Mouse (Mus musculus) heart, adult 2 months (tissue): ENCODE results near the gene Lgi4.

Experiments used
- CTCF ChIP-seq: fragments of 200-600 bp; IDR thresholded peaks from 2 replicates; pipeline ENCODE4 v1.8.1; 2022; ENCODE audit warnings: antibody characterized with exemption, mild to moderate bottlenecking, moderate library complexity
- EP300 ChIP-seq: fragments of 200-500 bp; IDR thresholded peaks from 2 replicates; pipeline ENCODE4 v1.6.1; 2011; ENCODE audit warnings: low read depth, low read length, control low read depth; ENCODE audit not compliant: insufficient read depth
- POLR2A ChIP-seq: fragments of 200-500 bp; IDR thresholded peaks from 2 replicates; pipeline ENCODE4 v1.6.1; 2011; ENCODE audit warnings: mild to moderate bottlenecking, low read depth, low read length, control low read depth; ENCODE audit not compliant: insufficient read depth

DNA sequence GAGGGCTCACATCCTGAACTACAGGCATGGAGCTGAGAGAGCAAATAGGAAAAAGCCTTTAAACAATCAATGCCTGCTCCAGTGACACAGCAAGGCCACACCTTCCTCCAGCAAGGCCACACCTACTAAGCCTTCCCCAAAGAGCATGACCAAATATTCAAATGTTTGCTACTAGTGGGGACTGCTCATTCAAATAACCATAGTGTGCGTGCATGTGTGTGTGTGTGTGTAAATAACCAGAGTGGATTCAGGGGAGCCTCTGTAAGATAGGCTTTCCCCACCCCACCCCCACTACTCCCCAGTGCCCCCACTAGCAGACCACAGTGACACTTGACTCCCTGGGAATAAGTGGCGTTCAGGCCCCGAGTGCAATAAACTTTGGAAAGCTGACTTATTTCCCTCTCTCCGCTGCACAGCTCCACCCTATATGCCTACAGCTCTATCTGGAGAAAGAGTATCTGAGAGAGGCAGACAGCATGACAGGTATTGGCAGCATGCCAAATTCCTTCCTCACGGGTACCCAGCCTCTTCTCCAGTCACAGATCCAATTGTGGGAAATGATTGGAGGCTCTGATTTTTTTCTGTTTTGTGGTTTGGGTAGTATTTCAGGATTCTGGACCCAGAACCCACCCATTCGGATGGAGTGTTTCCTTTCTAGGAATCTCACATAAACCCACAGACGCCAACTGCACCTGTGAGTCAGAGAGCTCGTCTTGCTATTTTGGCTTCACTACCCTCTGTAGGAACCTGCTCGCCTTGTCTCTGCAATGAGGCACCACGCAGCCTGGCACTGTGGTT, 41.8 kb upstream of the Lgi4 start:
- TF ChIP-seq CTCF (no peak), POLR2A (no peak), EP300 (no peak)
